Mouse (Mus musculus) myocyte (in vitro differentiated cells): ENCODE results near the gene Ppp1r11. TPM values are rescaled to one million over a fixed set of nuclear protein-coding genes. Genes with fewer than 3 reads are reported as not detected.

Experiments
- H3K27me3 ChIP-seq: one replicate; pipeline ENCODE4 v1.6.1; 2011; ENCODE audit not compliant: control insufficient read depth, insufficient read depth, insufficient read length
- H3K36me3 ChIP-seq: one replicate; pipeline ENCODE4 v1.6.1; 2011; ENCODE audit not compliant: control insufficient read depth, insufficient read depth
- H3K4me2 ChIP-seq: one replicate; pipeline ENCODE4 v1.6.1; 2011; ENCODE audit warnings: low read depth, control low read depth
- H3K4me3 ChIP-seq: one replicate; pipeline ENCODE4 v1.5.1; 2011; ENCODE audit warnings: mild to moderate bottlenecking, control low read depth, moderate library complexity
- H3K79me2 ChIP-seq: one replicate; pipeline ENCODE4 v1.6.1; 2011; ENCODE audit not compliant: control insufficient read depth, insufficient read depth
- H3ac ChIP-seq: one replicate; pipeline ENCODE4 v1.6.1; 2011; ENCODE audit not compliant: control insufficient read depth, insufficient read length
- CEBPB ChIP-seq: IDR thresholded peaks from 2 replicates; pipeline ENCODE4 v1.6.1; 2011; ENCODE audit warnings: mild to moderate bottlenecking, moderate library complexity; ENCODE audit not compliant: poor library complexity, insufficient read depth, severe bottlenecking
- E2F4 ChIP-seq: IDR thresholded peaks from one replicate; pipeline ENCODE4 v1.6.1; 2011; ENCODE audit warnings: mild to moderate bottlenecking, control low read depth, moderate library complexity; ENCODE audit not compliant: insufficient read depth
- MAX ChIP-seq: IDR thresholded peaks from one replicate; pipeline ENCODE4 v1.6.1; 2011; ENCODE audit warnings: low read depth, mild to moderate bottlenecking, control low read depth
- MYOD1 ChIP-seq, 3 experiments: IDR thresholded peaks; one replicate each; pipeline ENCODE4 v1.6.1; 2011; ENCODE audit warnings: control low read depth in 2 of 3, low read depth in 2 of 3, mild to moderate bottlenecking in 2 of 3, moderate library complexity in 1 of 3; ENCODE audit not compliant: insufficient read length in 2 of 3, control insufficient read depth in 1 of 3
- MYOG ChIP-seq, 3 experiments: IDR thresholded peaks; one replicate each; pipeline ENCODE4 v1.6.1; 2011; ENCODE audit warnings: control low read depth in 2 of 3, low read depth in 2 of 3, mild to moderate bottlenecking in 2 of 3; ENCODE audit not compliant: insufficient read length in 2 of 3, control insufficient read depth in 1 of 3, insufficient read depth in 1 of 3
- POLR2A ChIP-seq: IDR thresholded peaks from one replicate; pipeline ENCODE4 v1.6.1; 2011; ENCODE audit warnings: low read depth, mild to moderate bottlenecking, control low read depth, moderate library complexity; ENCODE audit not compliant: insufficient read length
- POLR2AphosphoS2 ChIP-seq: IDR thresholded peaks from one replicate; pipeline ENCODE4 v1.6.1; 2011; ENCODE audit warnings: low read depth, control low read depth; ENCODE audit not compliant: insufficient read length
- REST ChIP-seq: IDR thresholded peaks from one replicate; pipeline ENCODE4 v1.6.1; 2011; ENCODE audit warnings: mild to moderate bottlenecking, control low read depth, moderate library complexity; ENCODE audit not compliant: insufficient read depth, insufficient read length
- SRF ChIP-seq: IDR thresholded peaks from one replicate; pipeline ENCODE4 v1.6.1; 2011; ENCODE audit warnings: low read depth; ENCODE audit not compliant: control insufficient read depth, insufficient read length
- TCF12 ChIP-seq: IDR thresholded peaks from one replicate; pipeline ENCODE4 v1.6.1; 2011; ENCODE audit warnings: mild to moderate bottlenecking, control low read depth; ENCODE audit not compliant: poor library complexity, insufficient read depth, severe bottlenecking
- TCF3 ChIP-seq: IDR thresholded peaks from one replicate; pipeline ENCODE4 v1.6.1; 2011; ENCODE audit warnings: low read depth, control low read depth; ENCODE audit not compliant: insufficient read length
- USF1 ChIP-seq: IDR thresholded peaks from one replicate; pipeline ENCODE4 v1.6.1; 2011; ENCODE audit warnings: low read depth, mild to moderate bottlenecking, control low read depth, moderate library complexity
- polyA plus RNA-seq: library from polyadenylated mRNA; unstranded; fragments of >200 nt; fragmentation: generic; extraction: Trizol; gene quantifications from one replicate; pipeline ENCODE4 v1.2.1, GENCODE M21; 2012; ENCODE audit warnings: missing spikeins

The Ppp1r11 gene
- polyA plus RNA-seq, 1 experiment = 153 TPM

GRCm38 (mm10) chr17:36927496-36928120 lies 23.9 kb downstream of the Ppp1r11 start:
- no peak overlapping the region for H3ac ChIP-seq
- H3K27me3 ChIP-seq = no peaks in the 10 kb centered on the region
- no peak overlapping the region for H3K4me2 ChIP-seq
- H3K79me2 ChIP-seq = no peaks in the 10 kb centered on the region
- H3K36me3 ChIP-seq = no peaks in the 10 kb centered on the region
- TF ChIP-seq USF1 = no peak
- no peak for TF ChIP-seq TCF12
- no peak for TF ChIP-seq MYOD1 (IDR thresholded peaks at IDR 0.05; ENCODE audit: control insufficient read depth in 1 of 3, insufficient read length in 2 of 3, low read depth in 2 of 3)
- no peak for TF ChIP-seq TCF3
- TF ChIP-seq MYOG (IDR thresholded peaks at IDR 0.05; ENCODE audit: control insufficient read depth in 1 of 3, insufficient read depth in 1 of 3, insufficient read length in 2 of 3, low read depth in 2 of 3) = no peak
- no peak for TF ChIP-seq POLR2AphosphoS2
- TF ChIP-seq E2F4 = no peak
- no peak for TF ChIP-seq SRF
- TF ChIP-seq CEBPB = no peak
- TF ChIP-seq REST = no peak
- no peak for TF ChIP-seq MAX
- no peak for TF ChIP-seq POLR2A
- H3K4me3 ChIP-seq = no peak overlapping the region

GRCm38 (mm10) chr17:36923491-36923890 lies 28.1 kb downstream of the Ppp1r11 start:
- Histone ChIP-seq H3ac (no peak overlapping the region), H3K4me2 (no peak overlapping the region), H3K27me3 (no peaks in the 10 kb centered on the region), H3K4me3 (no peak overlapping the region), H3K36me3 (no peaks in the 10 kb centered on the region), H3K79me2 (no peaks in the 10 kb centered on the region)
- TF ChIP-seq REST (no peak), MAX (no peak), MYOG (IDR thresholded peaks at IDR 0.05; ENCODE audit: control insufficient read depth in 1 of 3, insufficient read depth in 1 of 3, insufficient read length in 2 of 3, low read depth in 2 of 3) (no peak)

- Histone ChIP-seq H3K79me2 (no peaks in the 10 kb centered on the region), H3ac (no peak overlapping the region), H3K4me3 (no peak overlapping the region), H3K27me3 (no peaks in the 10 kb centered on the region), H3K4me2 (no peak overlapping the region), H3K36me3 (no peaks in the 10 kb centered on the region)
- TF ChIP-seq MYOG (IDR thresholded peaks at IDR 0.05; ENCODE audit: control insufficient read depth in 1 of 3, insufficient read depth in 1 of 3, insufficient read length in 2 of 3, low read depth in 2 of 3) (no peak), SRF (no peak), CEBPB (no peak), E2F4 (no peak), TCF12 (no peak), POLR2A (no peak), TCF3 (no peak), POLR2AphosphoS2 (no peak)
These were observed 28.8 kb downstream of the Ppp1r11 start for GRCm38 (mm10) chr17:36922715-36923114.

- no peaks in the 10 kb centered on the region for H3K36me3 ChIP-seq
- H3K4me3 ChIP-seq = no peak overlapping the region
- no peaks in the 10 kb centered on the region for H3K79me2 ChIP-seq
- no peak overlapping the region for H3ac ChIP-seq
- H3K4me2 ChIP-seq = peak overlapping the region; percentile 46
- no peaks in the 10 kb centered on the region for H3K27me3 ChIP-seq
- peak in 2 of 3 experiments; percentile 65 to 80 for TF ChIP-seq MYOG (IDR thresholded peaks at IDR 0.05; ENCODE audit: control insufficient read depth in 1 of 3, insufficient read depth in 1 of 3, insufficient read length in 2 of 3, low read depth in 2 of 3)
- no peak for TF ChIP-seq E2F4
- peak in 2 of 3 experiments; percentile 49 to 84 for TF ChIP-seq MYOD1 (IDR thresholded peaks at IDR 0.05; ENCODE audit: control insufficient read depth in 1 of 3, insufficient read length in 2 of 3, low read depth in 2 of 3)
- TF ChIP-seq TCF12 = no peak
- no peak for TF ChIP-seq SRF
- TF ChIP-seq USF1 = no peak
- no peak for TF ChIP-seq POLR2AphosphoS2
- no peak for TF ChIP-seq MAX
- no peak for TF ChIP-seq CEBPB
- TF ChIP-seq TCF3 = no peak
These were observed 31.3 kb downstream of the Ppp1r11 start for GRCm38 (mm10) chr17:36920239-36920638.

GRCm38 (mm10) chr17:36915076-36915475 lies 36.5 kb downstream of the Ppp1r11 start:
- H3ac ChIP-seq = no peak overlapping the region
- H3K4me2 ChIP-seq = no peak overlapping the region
- no peak overlapping the region for H3K4me3 ChIP-seq
- H3K36me3 ChIP-seq = no peaks in the 10 kb centered on the region
- H3K79me2 ChIP-seq = no peaks in the 10 kb centered on the region
- peaks cover 11% of the 10 kb centered on the region for H3K27me3 ChIP-seq
- no peak for TF ChIP-seq MAX
- no peak for TF ChIP-seq REST
- no peak for TF ChIP-seq SRF
- no peak for TF ChIP-seq TCF12
- no peak for TF ChIP-seq TCF3
- TF ChIP-seq POLR2AphosphoS2 = no peak
- TF ChIP-seq CEBPB = no peak
- TF ChIP-seq MYOG (IDR thresholded peaks at IDR 0.05; ENCODE audit: control insufficient read depth in 1 of 3, insufficient read depth in 1 of 3, insufficient read length in 2 of 3, low read depth in 2 of 3) = no peak
- TF ChIP-seq E2F4 = no peak
- TF ChIP-seq USF1 = no peak
- no peak for TF ChIP-seq MYOD1 (IDR thresholded peaks at IDR 0.05; ENCODE audit: control insufficient read depth in 1 of 3, insufficient read length in 2 of 3, low read depth in 2 of 3)
- TF ChIP-seq POLR2A = no peak
